Mouse (Mus musculus) hindlimb bud, embryonic 11.5 days (tissue): ENCODE measurements around the gene Id2.

ENCODE experiments used
- DNase-seq: peaks from one replicate; pipeline ENCODE4 v3.0.0-alpha.2; 2012; ENCODE audit warnings: low read depth, low spot score; ENCODE audit errors: extremely low spot score

Id2 gene

GRCm38 (mm10) chr12:25086966-25087365, 10.0 kb downstream of the Id2 start:
- no peak for DNase-seq

- DNase-seq = no peak
These were observed 13.4 kb downstream of the Id2 start for GRCm38 (mm10) chr12:25083260-25084178.

GRCm38 (mm10) chr12:25074344-25074743, 22.6 kb downstream of the Id2 start:
- no peak for DNase-seq

GRCm38 (mm10) chr12:25073374-25073773, 23.6 kb downstream of the Id2 start:
- DNase-seq = no peak

GRCm38 (mm10) chr12:25062264-25062663, 34.7 kb downstream of the Id2 start:
- no peak for DNase-seq

GRCm38 (mm10) chr12:25060901-25061300, 36.0 kb downstream of the Id2 start:
- no peak for DNase-seq

GRCm38 (mm10) chr12:25059487-25060200, 37.3 kb downstream of the Id2 start:
- DNase-seq = no peak

- no peak for DNase-seq
These were observed 42.0 kb downstream of the Id2 start for GRCm38 (mm10) chr12:25054963-25055362.

- no peak for DNase-seq
These were observed 42.4 kb downstream of the Id2 start for GRCm38 (mm10) chr12:25054511-25054910.

- no peak for DNase-seq
These were observed 47.7 kb downstream of the Id2 start for GRCm38 (mm10) chr12:25049253-25049652.

- no peak for DNase-seq
These were observed 52.4 kb downstream of the Id2 start for GRCm38 (mm10) chr12:25044579-25044978.

GRCm38 (mm10) chr12:25044056-25044455, 52.9 kb downstream of the Id2 start:
- DNase-seq = no peak
